Comparison of ENCODE assay signal across 18 mouse cellular contexts in the genomic region with DNA sequence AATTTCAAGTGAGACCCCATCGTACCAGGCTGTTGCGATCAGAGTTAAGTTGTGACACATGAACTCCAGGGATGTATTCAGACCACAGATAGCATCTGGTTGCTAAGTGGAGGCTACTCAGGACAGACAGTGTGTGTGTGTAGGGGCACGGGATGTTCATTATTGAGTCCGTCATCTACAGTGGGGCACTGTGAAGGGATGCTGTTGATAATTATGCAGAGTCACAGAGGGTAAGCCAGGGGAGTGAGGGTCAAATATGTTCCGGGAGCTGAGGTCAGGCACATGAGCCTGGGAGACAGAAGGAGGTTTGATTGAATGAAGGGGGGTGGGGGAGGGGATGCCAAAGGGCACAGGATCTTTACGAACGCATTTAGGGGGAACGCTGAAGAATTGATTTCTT. TPM values are rescaled to one million over a fixed set of nuclear protein-coding genes. Genes with fewer than 3 reads are reported as not detected.
DNase-seq lines count a peak whose midpoint lies in the region; ATAC-seq and TF ChIP-seq lines count a peak whose summit lies in the region.
"Had no signal": no experiment of that assay in that cellular context is flagged by ENCODE, and none has a peak within 500 bp of the region (broad histone marks: within the 10 kb centered on the region; RNA-seq: fewer than 3 reads in every experiment).

No protein-coding gene starts in this region.

- no peak overlapping the region for H3K4me2 ChIP-seq in midbrain, embryonic 11.5 days
- no peak overlapping the region for H3K4me2 ChIP-seq in midbrain, embryonic 15.5 days
- H3K4me2 ChIP-seq in embryonic facial prominence, embryonic 14.5 days (ENCODE audit: low read depth, low read length) = no peak overlapping the region
- no peak overlapping the region for H3K4me2 ChIP-seq in liver, postnatal 0 days (ENCODE audit: low read depth, low read length)
- H3K4me2 ChIP-seq: hindbrain, embryonic 15.5 days; kidney, embryonic 15.5 days; liver, embryonic 11.5 days; lung, embryonic 14.5 days had no signal

- peak; percentile 79 for DNase-seq in midbrain, embryonic 11.5 days (ENCODE audit: low spot score, missing footprints)
- peak; percentile 51 for DNase-seq in embryonic facial prominence, embryonic 10.5 days (ENCODE audit: low spot score)
- DNase-seq in embryonic facial prominence, embryonic 14.5 days (ENCODE audit: low spot score) = no peak
- DNase-seq in retina, embryonic 14.5 days (ENCODE audit: low spot score) = peak; percentile 39
- no peak for DNase-seq in adrenal gland, adult (ENCODE audit: inconsistent age in 2 of 2, low spot score in 1 of 2)
- no peak for DNase-seq in liver, postnatal 0 days
- DNase-seq: adrenal gland, adult 2 months; cerebellum, adult 8-10 months; kidney, postnatal 4 days; lung, embryonic 14.5 days; lung, postnatal 4 days had no signal

- TF ChIP-seq EP300 in liver, postnatal 0 days (IDR thresholded peaks at IDR 0.05; ENCODE audit: low read depth) = no peak

- ATAC-seq in midbrain, embryonic 11.5 days (ENCODE audit: low FRiP score) = peak; percentile 83
- ATAC-seq in midbrain, embryonic 15.5 days (replicated peaks) = no peak
- ATAC-seq in embryonic facial prominence, embryonic 14.5 days (ENCODE audit: low read depth) = peak; percentile 34; the same call in 1 of the 2 replicates
- ATAC-seq in liver, postnatal 0 days = no peak
- ATAC-seq: forebrain, embryonic 16.5 days; intestine, postnatal 0 days had no signal

- H3K9me3 ChIP-seq in midbrain, embryonic 11.5 days (ENCODE audit: control insufficient read depth, low read length) = no peaks in the 10 kb centered on the region; the same call in 1 of the 2 replicates
- no peaks in the 10 kb centered on the region for H3K9me3 ChIP-seq in midbrain, embryonic 15.5 days
- H3K9me3 ChIP-seq in embryonic facial prominence, embryonic 10.5 days = peaks cover 17% of the 10 kb centered on the region; the same call in 1 of the 2 replicates
- peaks cover 8% of the 10 kb centered on the region; the same call in 1 of the 2 replicates for H3K9me3 ChIP-seq in embryonic facial prominence, embryonic 14.5 days (ENCODE audit: control insufficient read depth, low read length)
- 0 out of 2 replicates have a peak, but pooled peaks cover 3% of the 10 kb centered on the region for H3K9me3 ChIP-seq in liver, postnatal 0 days (ENCODE audit: low read length)
- H3K9me3 ChIP-seq: hindbrain, embryonic 15.5 days; kidney, embryonic 15.5 days had no signal

- no peak overlapping the region for H3K9ac ChIP-seq in midbrain, embryonic 11.5 days (ENCODE audit: low read length)
- no peak overlapping the region for H3K9ac ChIP-seq in midbrain, embryonic 15.5 days
- H3K9ac ChIP-seq in embryonic facial prominence, embryonic 14.5 days (ENCODE audit: low read depth, low read length) = no peak overlapping the region
- H3K9ac ChIP-seq in liver, postnatal 0 days (replicated peaks) = no peak overlapping the region
- H3K9ac ChIP-seq: hindbrain, embryonic 15.5 days; kidney, embryonic 15.5 days; lung, embryonic 14.5 days had no signal

- WGBS in midbrain, embryonic 11.5 days = 69% methylated on average over 8 of the region's 8 CpGs
- WGBS in midbrain, embryonic 15.5 days = 68% methylated on average over 8 of the region's 8 CpGs
- WGBS in embryonic facial prominence, embryonic 10.5 days = 38% methylated on average over 8 of the region's 8 CpGs
- WGBS in embryonic facial prominence, embryonic 14.5 days = 51% methylated on average over 8 of the region's 8 CpGs
- 76% methylated on average over 8 of the region's 8 CpGs for WGBS in liver, postnatal 0 days (ENCODE audit: insufficient replicate concordance)

- H3K4me3 ChIP-seq in midbrain, embryonic 11.5 days (ENCODE audit: low read depth, low read length) = no peak overlapping the region
- H3K4me3 ChIP-seq in midbrain, embryonic 15.5 days = no peak overlapping the region
- H3K4me3 ChIP-seq in embryonic facial prominence, embryonic 10.5 days = no peak overlapping the region
- H3K4me3 ChIP-seq in embryonic facial prominence, embryonic 14.5 days (ENCODE audit: low read depth, low read length) = no peak overlapping the region
- H3K4me3 ChIP-seq in liver, postnatal 0 days (ENCODE audit: low read depth, low read length) = no peak overlapping the region
- H3K4me3 ChIP-seq: hindbrain, embryonic 15.5 days; kidney, embryonic 15.5 days had no signal

- no peaks in the 10 kb centered on the region for H3K36me3 ChIP-seq in midbrain, embryonic 11.5 days (ENCODE audit: control insufficient read depth, insufficient read depth, low read length)
- H3K36me3 ChIP-seq in midbrain, embryonic 15.5 days (replicated peaks) = no peaks in the 10 kb centered on the region
- peaks cover 50% of the 10 kb centered on the region for H3K36me3 ChIP-seq in embryonic facial prominence, embryonic 10.5 days (replicated peaks)
- 0 out of 2 replicates have a peak, but pooled peaks cover 14% of the 10 kb centered on the region for H3K36me3 ChIP-seq in embryonic facial prominence, embryonic 14.5 days (ENCODE audit: control insufficient read depth, insufficient read depth, low read length)
- H3K36me3 ChIP-seq in liver, postnatal 0 days (replicated peaks; ENCODE audit: insufficient read depth, low read length) = no peaks in the 10 kb centered on the region
- H3K36me3 ChIP-seq: hindbrain, embryonic 15.5 days had no signal

- no peaks in the 10 kb centered on the region for H3K27me3 ChIP-seq in midbrain, embryonic 11.5 days (ENCODE audit: control insufficient read depth, insufficient read depth, low read length)
- no peaks in the 10 kb centered on the region for H3K27me3 ChIP-seq in midbrain, embryonic 15.5 days (replicated peaks)
- no peaks in the 10 kb centered on the region for H3K27me3 ChIP-seq in embryonic facial prominence, embryonic 10.5 days (replicated peaks; ENCODE audit: low read depth, poor library complexity, severe bottlenecking)
- no peaks in the 10 kb centered on the region for H3K27me3 ChIP-seq in embryonic facial prominence, embryonic 14.5 days (replicated peaks; ENCODE audit: control insufficient read depth, insufficient read depth, low read length)
- H3K27me3 ChIP-seq in liver, postnatal 0 days (ENCODE audit: insufficient read depth, low read length) = no peaks in the 10 kb centered on the region
- H3K27me3 ChIP-seq: hindbrain, embryonic 15.5 days; kidney, embryonic 15.5 days had no signal

- no peak for TF ChIP-seq CTCF in liver, postnatal 0 days (IDR thresholded peaks at IDR 0.05; ENCODE audit: low read depth)

- H3K4me1 ChIP-seq in midbrain, embryonic 11.5 days (ENCODE audit: control insufficient read depth, insufficient read depth, low read length) = no peaks in the 10 kb centered on the region
- peaks cover 2% of the 10 kb centered on the region for H3K4me1 ChIP-seq in midbrain, embryonic 15.5 days
- H3K4me1 ChIP-seq in embryonic facial prominence, embryonic 10.5 days = peaks cover 34% of the 10 kb centered on the region
- no peaks in the 10 kb centered on the region for H3K4me1 ChIP-seq in embryonic facial prominence, embryonic 14.5 days (ENCODE audit: control insufficient read depth, insufficient read depth, low read length)
- H3K4me1 ChIP-seq in liver, postnatal 0 days (ENCODE audit: insufficient read depth) = 0 out of 2 replicates have a peak, but pooled peaks cover 2% of the 10 kb centered on the region

- H3K27ac ChIP-seq in midbrain, embryonic 11.5 days (ENCODE audit: low read depth, low read length) = no peak overlapping the region
- no peak overlapping the region for H3K27ac ChIP-seq in midbrain, embryonic 15.5 days
- H3K27ac ChIP-seq in embryonic facial prominence, embryonic 10.5 days (replicated peaks) = peak overlapping the region; percentile 35
- H3K27ac ChIP-seq in embryonic facial prominence, embryonic 14.5 days (replicated peaks; ENCODE audit: low read depth, low read length) = no peak overlapping the region
- no peak overlapping the region for H3K27ac ChIP-seq in liver, postnatal 0 days (ENCODE audit: low read depth)
- H3K27ac ChIP-seq: hindbrain, embryonic 15.5 days; kidney, embryonic 15.5 days; stomach, postnatal 0 days had no signal

RNA-seq across cellular contexts. Expression of a gene that starts 17.6 kb away (rescaled TPM):
- polyA plus RNA-seq in midbrain, embryonic 11.5 days (2014; fragmentation: Nextera tagmentation; extraction: Ambion mirVana) = 18.0 and 18.5 TPM in 2 replicates
- polyA plus RNA-seq in midbrain, embryonic 15.5 days (2015; fragmentation: Nextera tagmentation; extraction: Ambion mirVana) = 29.9 and 30.7 TPM in 2 replicates
- 17.0 and 17.4 TPM in 2 replicates for polyA plus RNA-seq in embryonic facial prominence, embryonic 10.5 days (2016; fragmentation: Nextera tagmentation; extraction: Ambion mirVana)
- 10.5 and 11.1 TPM in 2 replicates for polyA plus RNA-seq in embryonic facial prominence, embryonic 14.5 days (2014; fragmentation: Nextera tagmentation; extraction: Ambion mirVana)
- 0.97 and 1.6 TPM in 2 replicates for polyA plus RNA-seq in liver, postnatal 0 days (2015; fragmentation: Nextera tagmentation; extraction: Ambion mirVana)

Comparison
In these comparisons a context has a peak if more than half of its experiments do, and no peak if none do; other contexts are left out.
1. ATAC-seq: peak in midbrain, embryonic 11.5 days (single experiment) and embryonic facial prominence, embryonic 14.5 days (single experiment); none in midbrain, embryonic 15.5 days (single experiment) and liver, postnatal 0 days (single experiment).
2. DNase-seq: peak in midbrain, embryonic 11.5 days (single experiment), embryonic facial prominence, embryonic 10.5 days (single experiment) and retina, embryonic 14.5 days (single experiment); none in embryonic facial prominence, embryonic 14.5 days (single experiment), adrenal gland, adult (0 of 2) and liver, postnatal 0 days (single experiment).